Mouse (Mus musculus) liver, embryonic 14.5 days (tissue): Measurements from ENCODE around the gene Ncln. TPM values are rescaled to one million over a fixed set of nuclear protein-coding genes. Genes with fewer than 3 reads are reported as not detected.

ENCODE experiments used
- ATAC-seq: fragments of 200-750 bp; cut with Nextera tagmentation; 2 replicates; pipeline ENCODE4 v1.8.0; 2017; ENCODE audit warnings: moderate number of reproducible peaks, mild to moderate bottlenecking, moderate library complexity; ENCODE audit not compliant: insufficient read depth
- DNase-seq, 3 experiments: peaks; one replicate each; pipeline ENCODE4 v3.0.0-alpha.2; 2012 to 2013; ENCODE audit warnings: low read depth in 3 of 3, low spot score in 3 of 3
- H3K27ac ChIP-seq: fragments of 300-500 bp; sonication (generic); 2 replicates; pipeline ENCODE4 v1.5.1; 2014; ENCODE audit warnings: moderate library complexity, mild to moderate bottlenecking, control low read depth, inconsistent platforms
- H3K27me3 ChIP-seq: fragments of 300-500 bp; sonication (generic); 2 replicates; pipeline ENCODE4 v1.6.1; 2014; ENCODE audit warnings: mild to moderate bottlenecking, low read length, moderate library complexity; ENCODE audit not compliant: control insufficient read depth, insufficient read depth
- H3K36me3 ChIP-seq: fragments of 300-500 bp; sonication (generic); replicated peaks from 2 replicates; pipeline ENCODE4 v1.6.1; 2014; ENCODE audit warnings: low read depth; ENCODE audit not compliant: control insufficient read depth, insufficient read depth
- H3K4me1 ChIP-seq, 2 experiments: fragments of 200-500 bp in 1 of 2; fragments of 300-500 bp in 1 of 2; sonication (generic) in 1 of 2; replicated peaks; 2 replicates each; pipeline ENCODE4 v1.6.1; 2012 to 2014; ENCODE audit warnings: antibody characterized with exemption in 1 of 2, inconsistent platforms in 1 of 2, low read length in 1 of 2; ENCODE audit not compliant: control insufficient read depth in 2 of 2, insufficient read depth in 2 of 2
- H3K4me2 ChIP-seq: fragments of 300-500 bp; sonication (generic); 2 replicates; pipeline ENCODE4 v1.6.1; 2014; ENCODE audit warnings: low read depth, mild to moderate bottlenecking, control low read depth, moderate library complexity
- H3K4me3 ChIP-seq, 2 experiments: fragments of 200-500 bp in 1 of 2; fragments of 300-500 bp in 1 of 2; sonication (generic) in 1 of 2; 2 replicates each; pipeline ENCODE4 v1.5.1; 2012 to 2014; ENCODE audit warnings: low read depth in 2 of 2, low read length in 2 of 2, mild to moderate bottlenecking in 2 of 2, control low read depth in 1 of 2, inconsistent platforms in 1 of 2, moderate library complexity in 1 of 2; ENCODE audit not compliant: insufficient read depth in 1 of 2
- H3K9ac ChIP-seq: fragments of 300-500 bp; sonication (generic); replicated peaks from 2 replicates; pipeline ENCODE4 v1.6.1; 2014; ENCODE audit warnings: mild to moderate bottlenecking, control low read depth, moderate library complexity
- H3K9me3 ChIP-seq: fragments of 300-500 bp; sonication (generic); 2 replicates; pipeline ENCODE4 v1.6.1; 2016; ENCODE audit warnings: low read length, mixed read lengths; ENCODE audit not compliant: control insufficient read depth
- CTCF ChIP-seq: IDR thresholded peaks from 2 replicates; pipeline ENCODE4 v1.5.1; 2016; ENCODE audit warnings: antibody characterized with exemption, low read depth, control low read depth
- EP300 ChIP-seq: IDR thresholded peaks from 2 replicates; pipeline ENCODE4 v1.6.1; 2016; ENCODE audit warnings: antibody characterized with exemption, low read depth
- WGBS: fragments of 180-500 bp; shearing (Covaris S2); extraction: QIAGEN DNeasy Blood & Tissue Kit; methylation state at CpG from one replicate; pipeline ENCODE4 v1.1.7; 2014; ENCODE audit not compliant: insufficient replicate concordance; 5-methylcytosine and 5-hydroxymethylcytosine counted together
- polyA plus RNA-seq, 2 experiments: library from polyadenylated mRNA; depleted of rRNA in 1 of 2; stranded (reverse) in 1 of 2; unstranded in 1 of 2; fragments of >200 nt; fragmentation: Nextera tagmentation in 1 of 2; extraction: Ambion mirVana in 1 of 2; gene quantifications; 2 replicates each; pipeline versions ENCODE4 v1.2.1 to v1.2.3; 2012 to 2014

Ncln gene
- polyA plus RNA-seq, 2 experiments = 23.7 to 55.7 TPM

- Histone ChIP-seq H3K4me3 (no peak overlapping the region), H3K9me3 (no peaks in the 10 kb centered on the region), H3K9ac (no peak overlapping the region), H3K27me3 (peaks cover 54% of the 10 kb centered on the region), H3K4me1 (peaks cover 5% of the 10 kb centered on the region in 2 experiments), H3K36me3 (no peaks in the 10 kb centered on the region), H3K27ac (no peak overlapping the region), H3K4me2 (no peak overlapping the region)
- DNase-seq = no peak
- TF ChIP-seq EP300 = no peak
- TF ChIP-seq CTCF = no peak
- 64% methylated on average over 7 of the region's 7 CpGs for WGBS
- no peak for ATAC-seq
Measured at GRCm38 (mm10) chr10:81462917-81463316, 33.3 kb downstream of the Ncln start.

- Histone ChIP-seq H3K4me2 (no peak overlapping the region), H3K27ac (no peak overlapping the region), H3K9ac (no peak overlapping the region), H3K36me3 (no peaks in the 10 kb centered on the region), H3K9me3 (no peaks in the 10 kb centered on the region), H3K4me3 (no peak overlapping the region), H3K4me1 (peaks cover 5% of the 10 kb centered on the region in 2 experiments), H3K27me3 (peaks cover 56% of the 10 kb centered on the region)
- no peak for ATAC-seq
- no peak for TF ChIP-seq EP300
- no peak for TF ChIP-seq CTCF
- no peak for DNase-seq
- WGBS = 29% methylated on average over 7 of the region's 7 CpGs
Measured at GRCm38 (mm10) chr10:81462415-81462804, 33.8 kb downstream of the Ncln start.

- no peak overlapping the region for H3K4me3 ChIP-seq
- peaks cover 5% of the 10 kb centered on the region in 2 experiments for H3K4me1 ChIP-seq
- TF ChIP-seq CTCF = no peak
- no peak overlapping the region for H3K9ac ChIP-seq
- H3K27ac ChIP-seq = no peak overlapping the region
- DNase-seq = no peak
- peaks cover 57% of the 10 kb centered on the region for H3K27me3 ChIP-seq
- H3K9me3 ChIP-seq = no peaks in the 10 kb centered on the region
- WGBS = 2% methylated on average over 16 of the region's 16 CpGs
- H3K36me3 ChIP-seq = no peaks in the 10 kb centered on the region
- H3K4me2 ChIP-seq = no peak overlapping the region
- no peak for ATAC-seq
Measured at GRCm38 (mm10) chr10:81461673-81462414, 34.3 kb downstream of the Ncln start.

GRCm38 (mm10) chr10:81460951-81461350, 35.2 kb downstream of the Ncln start:
- peaks cover 61% of the 10 kb centered on the region for H3K27me3 ChIP-seq

GRCm38 (mm10) chr10:81460471-81460870, 35.7 kb downstream of the Ncln start:
- H3K9ac ChIP-seq = no peak overlapping the region
- no peaks in the 10 kb centered on the region for H3K9me3 ChIP-seq
- peaks cover 5% of the 10 kb centered on the region in 2 experiments for H3K4me1 ChIP-seq
- H3K4me3 ChIP-seq = no peak overlapping the region
- H3K27ac ChIP-seq = no peak overlapping the region
- no peaks in the 10 kb centered on the region for H3K36me3 ChIP-seq
- no peak for ATAC-seq
- peaks cover 64% of the 10 kb centered on the region for H3K27me3 ChIP-seq
- TF ChIP-seq CTCF = no peak
- TF ChIP-seq EP300 = no peak
- H3K4me2 ChIP-seq = no peak overlapping the region
- 21% methylated on average over 20 of the region's 20 CpGs for WGBS
- DNase-seq = no peak

More at GRCm38 (mm10) chr10:81460951-81461350, 35.2 kb downstream of the Ncln start:
- Histone ChIP-seq H3K9ac (no peak overlapping the region), H3K36me3 (no peaks in the 10 kb centered on the region), H3K9me3 (no peaks in the 10 kb centered on the region), H3K27ac (no peak overlapping the region), H3K4me3 (no peak overlapping the region), H3K4me2 (no peak overlapping the region), H3K4me1 (peaks cover 5% of the 10 kb centered on the region in 2 experiments)
- ATAC-seq (no peak), DNase-seq (no peak)
- WGBS = 28% methylated on average over 11 of the region's 11 CpGs
- no peak for TF ChIP-seq CTCF
- TF ChIP-seq EP300 = no peak
